Mouse (Mus musculus): Measurements from ENCODE around the gene Rps6ka5. TPM values are rescaled to one million over a fixed set of nuclear protein-coding genes. Genes with fewer than 3 reads are reported as not detected.

Rps6ka5 gene
- total and polyA plus RNA-seq, 3 experiments: 0.92 to 3.3 TPM; not detected in 1

DNA sequence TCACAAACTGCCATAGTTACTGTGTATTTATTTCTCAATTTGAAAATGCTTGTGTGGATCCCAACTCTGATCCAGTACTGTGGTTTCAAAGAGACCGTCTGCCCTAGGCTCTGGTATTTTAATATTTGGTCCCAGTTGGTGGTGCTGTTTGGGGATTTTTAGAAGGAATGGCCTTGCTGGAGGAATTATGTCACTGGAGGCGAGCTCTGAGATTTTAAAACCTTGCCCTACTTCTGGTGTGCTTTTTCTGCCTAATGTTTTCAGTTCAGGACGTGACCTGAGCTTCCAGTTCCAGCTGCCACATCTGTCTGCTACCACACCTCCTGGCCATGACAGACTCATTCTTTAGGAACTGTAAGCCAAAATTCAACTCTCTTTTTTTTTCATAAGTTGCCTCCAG, 121.2 kb downstream of the Rps6ka5 start:
- Histone ChIP-seq H3K9me3 (replicated peaks; ENCODE audit: insufficient read depth, low read length) (no peaks in the 10 kb centered on the region), H3K36me3 (ENCODE audit: control insufficient read depth in 1 of 2, insufficient read depth in 2 of 2, low read length in 2 of 2) (peaks cover 0 to 4% of the 10 kb centered on the region in 2 experiments; a peak in 2 of 4 replicates), H3K27me3 (ENCODE audit: control insufficient read depth in 1 of 2, insufficient read depth in 2 of 2, low read length in 2 of 2) (no peaks in the 10 kb centered on the region), H3K4me1 (ENCODE audit: control insufficient read depth in 1 of 2, insufficient read depth in 2 of 2, low read length in 2 of 2) (peaks cover 0 to 4% of the 10 kb centered on the region in 2 experiments; a peak in 2 of 4 replicates), H3K27ac (ENCODE audit: control insufficient read depth, low read depth, low read length) (no peak overlapping the region), H3K79me2 (ENCODE audit: control insufficient read depth, insufficient read depth, low read length, poor library complexity) (no peaks in the 10 kb centered on the region), H3K4me3 (ENCODE audit: control insufficient read depth in 1 of 2, insufficient read depth in 1 of 2, low read depth in 2 of 2, low read length in 2 of 2) (no peak overlapping the region), H3K9ac (ENCODE audit: control insufficient read depth, low read depth, low read length, poor library complexity, severe bottlenecking) (no peak overlapping the region)
- TF ChIP-seq NELFE (IDR thresholded peaks at IDR 0.05; ENCODE audit: low read depth, low read length) (no peak), ZKSCAN1 (IDR thresholded peaks at IDR 0.05; ENCODE audit: low read depth, low read length) (no peak), MYC (IDR thresholded peaks at IDR 0.05; ENCODE audit: low read depth, low read length) (no peak), CHD1 (IDR thresholded peaks at IDR 0.05; ENCODE audit: low read depth, low read length) (no peak), CHD2 (IDR thresholded peaks at IDR 0.05; ENCODE audit: low read length) (no peak), USF2 (IDR thresholded peaks at IDR 0.05; ENCODE audit: borderline replicate concordance in 1 of 2, insufficient read depth in 1 of 2, low read depth in 1 of 2, low read length in 2 of 2) (no peak), MXI1 (IDR thresholded peaks at IDR 0.05; ENCODE audit: low read depth, low read length) (no peak), MAZ (IDR thresholded peaks at IDR 0.05; ENCODE audit: low read depth, low read length) (no peak), SMC3 (IDR thresholded peaks at IDR 0.05; ENCODE audit: low read depth, low read length) (no peak), RAD21 (IDR thresholded peaks at IDR 0.05; ENCODE audit: low read depth, low read length) (no peak), BHLHE40 (IDR thresholded peaks at IDR 0.05; ENCODE audit: borderline replicate concordance, low read depth, low read length) (no peak), HCFC1 (IDR thresholded peaks at IDR 0.05; ENCODE audit: low read depth, low read length) (no peak), ZC3H11A (IDR thresholded peaks at IDR 0.05; ENCODE audit: low read depth, low read length) (no peak), RCOR1 (IDR thresholded peaks at IDR 0.05; ENCODE audit: low read depth, low read length) (no peak), UBTF (IDR thresholded peaks at IDR 0.05; ENCODE audit: borderline replicate concordance, insufficient read depth, low read depth, low read length) (no peak)
- DNase-seq (ENCODE audit: low read depth, low spot score): no peak

- Histone ChIP-seq H3K9me3 (replicated peaks; ENCODE audit: insufficient read depth, low read length) (no peaks in the 10 kb centered on the region), H3K4me3 (ENCODE audit: control insufficient read depth in 1 of 2, insufficient read depth in 1 of 2, low read depth in 2 of 2, low read length in 2 of 2) (no peak overlapping the region), H3K4me1 (ENCODE audit: control insufficient read depth in 1 of 2, insufficient read depth in 2 of 2, low read length in 2 of 2) (peaks cover 0 to 2% of the 10 kb centered on the region in 2 experiments; a peak in 2 of 4 replicates), H3K27ac (ENCODE audit: control insufficient read depth, low read depth, low read length) (no peak overlapping the region), H3K9ac (ENCODE audit: control insufficient read depth, low read depth, low read length, poor library complexity, severe bottlenecking) (no peak overlapping the region), H3K36me3 (ENCODE audit: control insufficient read depth in 1 of 2, insufficient read depth in 2 of 2, low read length in 2 of 2) (peaks cover 0 to 1% of the 10 kb centered on the region in 2 experiments; a peak in 2 of 4 replicates), H3K27me3 (ENCODE audit: control insufficient read depth in 1 of 2, insufficient read depth in 2 of 2, low read length in 2 of 2) (no peaks in the 10 kb centered on the region), H3K79me2 (ENCODE audit: control insufficient read depth, insufficient read depth, low read length, poor library complexity) (no peaks in the 10 kb centered on the region)
- peak; percentile 73 for DNase-seq (ENCODE audit: low read depth, low spot score)
- TF ChIP-seq EP300 (IDR thresholded peaks at IDR 0.05; ENCODE audit: low read depth in 1 of 2, low read length in 2 of 2) (no peak), MYC (IDR thresholded peaks at IDR 0.05; ENCODE audit: low read depth, low read length) (peak; percentile 77), MAFK (IDR thresholded peaks at IDR 0.05; ENCODE audit: borderline replicate concordance, low read depth, low read length) (no peak), GABPA (IDR thresholded peaks at IDR 0.05; ENCODE audit: low read depth, low read length) (no peak), ELF1 (IDR thresholded peaks at IDR 0.05; ENCODE audit: low read depth, low read length) (no peak), KAT2A (conservative IDR thresholded peaks at IDR 0.05; ENCODE audit: low read depth, low read length) (no peak), CHD1 (IDR thresholded peaks at IDR 0.05; ENCODE audit: low read depth, low read length) (no peak), SMC3 (IDR thresholded peaks at IDR 0.05; ENCODE audit: low read depth, low read length) (peak; percentile 93), RCOR1 (IDR thresholded peaks at IDR 0.05; ENCODE audit: low read depth, low read length) (no peak), USF1 (IDR thresholded peaks at IDR 0.05; ENCODE audit: low read depth, low read length) (no peak), TCF12 (IDR thresholded peaks at IDR 0.05; ENCODE audit: low read depth, low read length) (no peak), TBP (IDR thresholded peaks at IDR 0.05; ENCODE audit: low read depth, low read length) (no peak), E2F4 (IDR thresholded peaks at IDR 0.05; ENCODE audit: borderline replicate concordance, low read depth, low read length) (no peak), HCFC1 (IDR thresholded peaks at IDR 0.05; ENCODE audit: low read depth, low read length) (no peak), NELFE (IDR thresholded peaks at IDR 0.05; ENCODE audit: low read depth, low read length) (no peak), MYB (IDR thresholded peaks at IDR 0.05; ENCODE audit: low read depth, low read length) (no peak), CTCF (IDR thresholded peaks at IDR 0.05 in 2 of 3, conservative IDR thresholded peaks at IDR 0.05 in 1 of 3; ENCODE audit: control insufficient read depth in 1 of 3, insufficient read depth in 1 of 3, low read depth in 2 of 3, low read length in 3 of 3, poor library complexity in 1 of 3, severe bottlenecking in 1 of 3) (peak; percentile 88 to 95 (median 94)), MXI1 (IDR thresholded peaks at IDR 0.05; ENCODE audit: low read depth, low read length) (no peak), SIN3A (IDR thresholded peaks at IDR 0.05; ENCODE audit: low read length) (0 out of 2 replicates have a peak, but pooled peaks have one; percentile 38), MAX (IDR thresholded peaks at IDR 0.05; ENCODE audit: low read length) (0 out of 2 replicates have a peak, but pooled peaks have one; percentile 26), JUND (IDR thresholded peaks at IDR 0.05; ENCODE audit: low read depth, low read length) (no peak), USF2 (IDR thresholded peaks at IDR 0.05; ENCODE audit: borderline replicate concordance in 1 of 2, insufficient read depth in 1 of 2, low read depth in 1 of 2, low read length in 2 of 2) (no peak), TAL1 (IDR thresholded peaks at IDR 0.05; ENCODE audit: low read length) (no peak), BHLHE40 (IDR thresholded peaks at IDR 0.05; ENCODE audit: borderline replicate concordance, low read depth, low read length) (no peak)
Observed at GRCm38 (mm10) chr12:100604540-100604939, 122.2 kb downstream of the Rps6ka5 start.

All from MEL (cell line).